Mouse (Mus musculus) kidney, adult 18-20 months (tissue): ENCODE measurements around the gene Cpb2.
A peak's percentile ranks its signal among the peaks of the same experiment; 100 is the strongest.

Experiments used
- DNase-seq: peaks from one replicate; pipeline ENCODE4 v3.0.0; 2021

Cpb2 gene

DNA sequence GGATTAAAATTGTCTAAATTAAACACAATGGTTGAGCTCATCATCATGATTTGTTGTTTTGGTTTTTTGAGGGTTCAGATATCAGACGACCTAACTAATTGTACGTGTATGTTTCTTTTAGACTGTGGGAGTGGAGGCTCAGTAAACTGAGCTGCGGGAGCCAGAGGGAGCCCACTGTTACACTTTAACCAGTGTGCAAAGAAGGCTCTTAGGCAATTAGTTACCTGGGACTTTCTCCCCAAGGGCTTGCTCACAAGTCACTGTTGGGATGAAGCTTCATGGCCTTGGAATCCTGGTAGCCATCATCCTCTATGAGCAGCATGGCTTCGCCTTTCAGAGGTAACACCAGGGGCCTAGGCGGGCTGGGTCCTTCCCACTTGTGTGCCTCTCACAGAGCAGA, at the start of gene Cpb2:
TSS of gene Cpb2 (plus strand) at position 201 of the 400 bp plus-strand sequence.
- peak; percentile 25 for DNase-seq

DNA sequence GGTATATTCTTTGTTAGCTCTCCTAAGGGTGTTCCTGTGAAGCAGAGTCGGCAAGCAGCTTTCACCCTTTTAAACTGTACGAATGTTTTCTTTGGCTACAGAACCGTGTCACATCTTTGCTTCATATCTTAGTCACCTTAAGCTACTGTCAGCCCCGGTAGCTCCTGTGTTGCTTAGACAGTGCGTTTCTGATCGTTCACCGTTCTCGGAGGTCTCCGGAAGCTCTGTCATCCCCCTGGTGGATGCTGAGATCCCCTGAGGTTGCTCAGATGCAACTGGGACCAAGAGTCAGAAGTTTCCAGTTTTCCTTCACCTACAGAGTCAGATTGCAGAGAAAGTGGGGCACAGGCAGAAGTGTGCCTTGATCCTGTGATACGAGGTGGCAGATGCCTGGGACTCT, 49.7 kb upstream of the Cpb2 start:
- DNase-seq = no peak

DNA sequence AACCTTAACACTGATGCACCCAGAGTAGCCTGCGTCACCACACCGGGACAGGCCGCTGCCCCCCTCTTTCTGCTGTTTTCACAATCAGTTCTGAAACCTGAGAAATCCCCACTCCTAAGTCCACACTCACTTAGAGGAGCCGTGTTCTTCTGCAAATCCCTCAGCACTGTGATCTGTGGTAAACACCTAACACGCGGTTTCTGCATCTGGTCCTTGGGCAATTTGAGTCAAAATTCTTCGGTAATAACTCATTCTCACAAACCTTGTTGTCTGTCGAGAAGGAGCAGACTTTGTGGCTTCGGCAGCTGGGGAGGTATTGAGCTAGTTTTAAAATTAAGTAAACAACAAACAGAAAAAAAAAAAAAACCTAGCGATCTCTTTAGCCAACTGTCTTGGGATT, 49.2 kb upstream of the Cpb2 start:
- no peak for DNase-seq

DNA sequence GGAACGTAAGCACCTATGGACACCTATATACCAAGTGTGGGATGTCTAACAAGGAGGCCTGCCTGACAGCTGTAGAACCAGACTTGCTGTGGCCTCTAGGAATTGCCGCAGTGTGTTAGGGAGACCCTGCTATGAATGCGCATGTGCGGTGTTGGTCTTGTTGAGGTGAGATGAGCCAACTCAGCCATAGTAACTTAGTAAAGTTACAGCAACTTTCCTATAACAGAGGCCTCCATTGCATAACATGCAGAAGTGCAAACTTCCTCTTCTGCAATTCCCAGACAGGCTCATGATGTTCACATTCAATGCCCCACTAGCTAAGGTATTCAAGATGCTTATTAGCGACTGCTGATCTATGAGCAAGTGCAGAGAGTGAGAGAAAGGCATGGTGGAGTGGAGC, 46.6 kb upstream of the Cpb2 start:
- DNase-seq = no peak

DNA sequence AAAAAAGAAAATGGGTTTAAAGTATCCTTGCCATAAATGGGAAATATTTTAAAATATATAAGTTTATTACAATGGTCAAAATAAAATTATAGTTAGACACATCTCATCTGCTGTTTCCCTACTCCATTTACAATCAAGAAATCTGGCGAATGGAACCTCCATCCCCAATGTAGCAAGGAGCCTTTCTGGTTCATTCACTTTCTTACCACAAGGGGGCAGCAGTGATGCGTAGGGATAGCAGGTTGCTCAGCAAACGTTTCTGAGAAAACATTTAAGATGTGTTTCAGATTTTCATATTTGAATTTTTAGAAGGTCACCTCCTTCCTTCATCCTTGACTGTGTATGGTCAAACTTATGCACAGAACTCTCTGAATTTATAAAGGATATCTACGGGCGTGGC, 45.1 kb upstream of the Cpb2 start:
- peak; percentile 35 for DNase-seq

DNA sequence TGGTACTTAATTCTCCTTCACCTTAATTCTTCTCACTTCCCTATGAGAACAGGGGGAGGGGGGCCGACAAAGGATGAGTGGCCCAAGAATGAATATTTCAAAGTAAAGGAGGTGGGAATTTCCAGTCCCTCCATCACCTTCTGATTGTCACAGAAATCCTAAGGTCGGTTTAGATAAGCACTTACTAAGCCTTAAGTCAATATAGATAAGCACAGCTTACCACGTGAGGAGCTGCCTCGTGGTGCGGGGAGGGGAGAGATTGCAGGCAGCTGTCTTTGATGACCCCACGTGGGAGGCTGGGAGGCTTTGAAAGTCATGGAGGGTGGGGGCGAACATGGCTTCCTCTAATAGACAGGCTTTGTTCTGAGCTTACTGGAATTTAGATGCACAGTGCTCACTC, 44.4 kb upstream of the Cpb2 start:
- DNase-seq = no peak

DNA sequence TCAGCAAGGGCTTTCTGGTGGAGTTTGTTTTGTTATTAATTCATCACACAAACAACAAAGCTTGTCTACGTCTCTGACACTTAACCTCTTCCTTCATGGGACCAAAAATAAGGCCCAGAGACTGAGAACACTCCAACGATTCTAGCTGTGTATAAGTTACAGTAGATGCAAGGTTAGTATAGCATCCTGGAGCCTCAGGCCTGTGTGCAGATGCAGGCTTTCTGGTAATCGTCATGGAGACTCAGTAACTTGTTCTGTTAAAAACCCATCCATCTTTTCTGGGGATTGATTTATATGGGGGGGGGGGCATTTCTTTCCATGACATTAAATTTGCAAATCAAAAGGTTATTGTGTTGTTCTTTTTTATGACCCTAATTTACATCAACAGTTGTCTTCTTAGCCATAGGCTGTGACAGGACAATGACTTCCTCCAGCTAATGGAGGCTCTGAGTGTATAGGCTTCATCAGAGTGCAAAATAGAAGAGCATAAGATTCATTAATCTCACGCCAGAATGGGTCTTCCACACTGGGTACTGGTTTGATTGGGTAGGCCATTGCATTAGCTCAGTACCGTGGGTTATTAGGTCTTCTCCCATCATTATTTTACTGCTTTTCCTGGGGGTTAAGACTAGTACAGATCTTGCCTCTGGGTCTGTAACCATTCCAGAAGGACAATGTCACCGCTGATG, 36.6 kb upstream of the Cpb2 start:
- no peak for DNase-seq

DNA sequence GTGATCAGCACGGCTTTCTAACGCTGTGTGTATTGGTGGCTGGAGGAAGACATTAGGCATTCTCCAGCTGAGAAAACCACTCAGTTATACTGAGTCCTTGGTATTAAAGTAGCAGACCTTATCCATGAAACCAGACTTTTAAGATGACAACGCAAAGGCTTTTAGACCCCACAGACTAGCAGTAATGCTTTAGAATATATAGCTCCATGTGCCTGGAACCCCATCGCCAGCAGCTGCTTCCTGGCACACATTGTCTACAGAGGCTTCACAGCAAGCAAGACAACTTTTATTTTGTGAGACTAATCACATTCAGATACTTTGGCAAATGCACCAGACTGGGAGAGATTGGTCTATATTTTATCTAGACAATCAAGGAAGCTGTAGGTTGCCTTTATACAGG, 35.8 kb upstream of the Cpb2 start:
- DNase-seq = no peak

DNA sequence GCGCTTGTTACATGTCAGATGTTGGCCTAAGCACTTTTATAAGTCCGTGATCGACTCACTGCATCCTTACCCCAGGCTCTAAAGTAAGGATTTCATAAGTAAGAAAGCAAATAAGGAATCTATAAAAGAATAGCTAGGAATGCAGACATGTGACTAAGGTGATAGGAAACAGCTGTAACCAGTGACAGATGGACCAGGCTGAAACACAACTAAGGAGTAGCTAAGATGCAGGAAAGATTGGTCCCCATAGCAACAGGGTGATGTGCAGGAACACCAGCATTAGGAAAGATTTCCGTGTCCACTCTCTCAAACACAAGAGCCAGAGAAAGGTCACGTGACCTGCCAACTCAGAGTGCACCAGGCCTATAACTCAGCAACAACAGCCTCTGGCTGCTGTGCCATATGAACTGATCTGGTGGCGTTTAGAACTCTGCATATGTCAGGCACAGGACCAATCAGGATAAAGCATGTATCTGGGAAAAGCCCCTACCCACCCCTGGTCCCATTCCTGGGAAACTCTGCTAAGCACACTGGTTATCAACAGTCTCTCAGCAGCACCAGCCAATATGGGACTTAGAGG, 33.4 kb upstream of the Cpb2 start:
- DNase-seq = no peak

DNA sequence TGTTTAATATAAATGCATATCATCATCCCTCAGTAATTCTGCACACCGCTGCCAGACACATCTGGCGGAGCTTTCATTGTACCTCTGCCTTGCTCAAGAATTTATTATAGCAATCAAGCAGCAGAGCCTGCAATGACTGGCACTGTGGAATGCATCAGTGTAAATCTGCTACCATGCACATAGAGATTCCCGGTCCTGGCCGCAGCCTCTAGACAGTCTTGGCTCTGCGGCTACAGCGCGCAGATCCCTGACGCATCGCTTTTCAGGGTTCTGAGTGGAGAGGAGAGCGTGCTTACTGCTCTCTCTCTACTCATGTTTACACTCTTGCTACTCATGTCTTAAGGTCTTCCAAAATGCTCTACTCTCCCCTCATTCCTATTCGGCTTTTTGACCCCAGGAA, 28.3 kb upstream of the Cpb2 start:
- DNase-seq = no peak

DNA sequence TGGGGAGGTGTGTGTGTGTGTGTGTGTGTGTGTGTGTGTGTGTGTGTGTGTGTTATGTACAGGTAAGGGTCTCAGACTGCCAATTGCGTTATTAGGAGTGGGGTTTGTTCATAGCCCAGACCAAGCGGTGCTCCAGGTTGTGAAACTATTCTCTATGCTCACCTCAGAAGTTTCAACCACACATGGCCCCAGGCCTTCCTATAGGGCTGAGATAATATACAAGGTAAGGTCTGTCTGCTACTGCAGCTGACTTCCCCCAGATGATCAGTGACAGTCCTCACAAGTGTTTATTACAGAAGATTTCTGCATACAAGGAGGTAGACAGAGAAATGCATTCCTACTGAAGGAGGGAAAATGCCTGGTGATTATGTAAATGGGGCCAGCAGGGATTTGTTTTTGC, 23.2 kb upstream of the Cpb2 start:
- no peak for DNase-seq

DNA sequence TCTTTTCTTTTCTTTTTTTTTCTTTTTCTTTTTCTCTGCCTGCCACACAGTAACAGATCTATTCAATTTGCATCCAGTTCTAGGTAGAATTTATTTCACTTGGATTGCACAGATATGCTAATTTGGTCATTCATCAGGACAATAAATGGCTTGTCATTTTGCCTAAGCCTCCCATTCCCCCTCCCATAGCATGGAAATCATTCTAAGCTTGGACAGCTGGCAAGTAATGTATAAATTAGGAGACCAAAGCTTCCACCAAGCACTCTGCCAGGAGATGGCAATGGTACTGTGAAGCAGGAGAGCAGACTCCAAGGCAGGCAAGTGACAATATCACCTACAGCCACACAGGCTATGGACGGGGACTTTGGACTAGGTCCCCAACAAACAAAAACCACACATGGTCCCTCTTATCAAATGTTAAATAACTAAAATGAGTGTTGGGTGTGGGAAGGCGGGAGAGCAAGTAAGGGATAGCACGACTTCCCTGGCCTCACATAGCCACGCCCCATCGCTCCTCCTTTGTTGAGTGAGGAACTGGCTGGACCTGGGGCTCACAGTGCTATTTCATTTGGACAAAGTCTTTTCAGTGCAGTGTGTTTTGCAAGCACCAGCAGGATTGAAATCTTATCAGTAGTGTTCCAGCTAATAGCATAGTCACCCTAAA, 22.7 kb upstream of the Cpb2 start:
- DNase-seq = no peak

DNA sequence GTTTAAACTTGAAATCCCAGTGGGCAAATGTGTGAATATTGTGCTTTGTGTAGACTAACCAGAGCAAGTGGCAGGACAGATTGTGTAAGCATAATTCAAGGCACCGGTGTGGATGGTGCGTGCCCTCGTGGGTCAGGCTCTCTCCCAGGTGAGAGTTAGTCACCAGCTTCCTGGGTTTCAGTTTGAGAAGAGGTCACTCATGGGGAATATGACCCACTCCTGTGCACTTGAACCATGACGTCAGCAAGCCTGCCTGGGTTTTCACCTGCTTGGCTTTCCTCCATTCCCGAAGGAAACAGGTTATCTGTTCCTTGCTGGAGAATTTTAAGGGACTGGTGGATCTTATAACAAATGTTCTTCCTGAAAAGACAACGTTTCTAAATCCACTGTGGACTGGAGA, 19.7 kb upstream of the Cpb2 start:
- no peak for DNase-seq

DNA sequence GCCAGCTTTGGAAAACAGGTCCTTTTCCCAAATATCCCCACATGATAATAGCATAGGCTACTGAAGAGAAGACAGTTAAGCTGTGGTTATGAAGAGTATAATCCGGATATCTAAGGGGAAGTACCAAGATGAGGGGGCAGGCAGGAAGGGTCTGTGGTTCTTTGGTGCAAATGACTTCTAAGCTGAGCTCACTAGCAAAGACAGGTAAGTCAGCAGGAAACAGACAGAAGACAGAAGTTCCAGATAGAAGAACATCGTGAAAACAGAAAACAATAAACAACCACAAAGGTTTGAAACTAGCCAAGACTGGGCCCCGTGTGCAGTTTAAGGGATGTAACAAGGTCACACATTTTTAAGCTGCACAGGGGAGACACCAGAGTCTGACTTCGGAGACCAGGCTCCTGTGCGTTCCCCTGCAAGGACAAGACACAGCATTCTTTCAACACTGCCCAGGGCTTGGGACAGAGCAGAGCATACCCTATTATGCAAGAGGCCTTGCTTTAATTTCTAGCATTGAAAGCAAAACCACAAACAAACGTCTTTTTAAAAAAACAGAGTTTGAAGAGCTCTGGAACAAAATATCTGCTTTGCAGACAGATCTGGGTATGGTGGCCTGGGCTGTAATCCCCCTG, 14.5 kb upstream of the Cpb2 start:
- no peak for DNase-seq

DNA sequence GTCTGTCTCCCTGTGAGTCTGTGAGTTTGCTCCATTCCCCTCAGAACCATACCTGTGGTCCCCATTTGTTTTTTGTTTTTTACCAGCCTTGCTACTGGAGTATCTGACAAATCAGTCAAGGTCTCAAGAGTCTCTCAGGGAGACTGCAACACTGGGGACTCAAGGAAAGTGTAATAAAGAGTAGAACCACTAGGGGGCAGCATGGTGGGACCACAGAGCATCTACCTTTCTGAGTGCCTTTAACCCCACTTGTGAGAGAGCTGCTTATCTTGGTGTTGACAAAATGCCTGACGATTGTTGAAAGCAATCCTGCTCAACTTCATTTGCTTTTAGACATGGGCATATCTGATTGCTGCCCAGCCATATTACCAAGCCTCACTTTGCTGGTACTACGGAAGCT, 12.3 kb upstream of the Cpb2 start:
- DNase-seq = peak; percentile 14

DNA sequence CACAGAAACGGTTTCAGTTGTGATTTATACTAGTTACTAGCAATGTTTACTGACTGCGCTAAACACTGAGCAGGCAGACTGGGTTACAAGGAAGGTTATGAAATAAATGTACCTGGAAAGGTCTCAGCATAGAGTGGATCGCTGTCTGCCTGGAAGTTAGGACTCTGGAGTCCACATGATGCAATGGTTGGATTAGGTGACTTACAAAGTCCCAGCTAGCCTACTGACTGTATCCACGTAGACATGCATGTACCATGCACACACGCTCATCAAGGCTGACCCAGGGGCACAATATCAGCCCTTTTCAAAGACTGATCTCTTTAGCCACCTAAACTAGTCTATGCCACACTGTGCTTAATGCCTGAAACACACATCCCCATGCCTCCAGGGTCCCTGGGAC, 9.0 kb upstream of the Cpb2 start:
- DNase-seq = no peak

DNA sequence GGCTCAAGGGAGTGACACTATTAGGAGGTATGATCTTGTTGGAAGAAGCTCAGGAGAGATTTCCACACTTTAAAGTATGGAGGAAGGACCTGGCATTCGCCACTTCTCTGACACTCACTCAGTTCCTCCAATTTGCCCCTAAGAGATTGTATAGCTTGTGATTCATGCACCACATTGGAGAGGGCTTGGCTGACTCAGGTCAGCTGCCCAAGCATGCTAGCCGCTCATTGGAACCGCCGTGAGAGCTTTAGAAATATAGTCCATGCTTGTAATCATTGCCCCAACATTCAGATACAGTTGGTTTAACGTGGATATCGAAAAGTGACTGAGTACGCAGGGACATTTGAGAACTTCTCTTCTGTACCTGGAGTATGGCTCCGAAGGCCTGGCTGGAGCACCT, 6.5 kb upstream of the Cpb2 start:
- no peak for DNase-seq

DNA sequence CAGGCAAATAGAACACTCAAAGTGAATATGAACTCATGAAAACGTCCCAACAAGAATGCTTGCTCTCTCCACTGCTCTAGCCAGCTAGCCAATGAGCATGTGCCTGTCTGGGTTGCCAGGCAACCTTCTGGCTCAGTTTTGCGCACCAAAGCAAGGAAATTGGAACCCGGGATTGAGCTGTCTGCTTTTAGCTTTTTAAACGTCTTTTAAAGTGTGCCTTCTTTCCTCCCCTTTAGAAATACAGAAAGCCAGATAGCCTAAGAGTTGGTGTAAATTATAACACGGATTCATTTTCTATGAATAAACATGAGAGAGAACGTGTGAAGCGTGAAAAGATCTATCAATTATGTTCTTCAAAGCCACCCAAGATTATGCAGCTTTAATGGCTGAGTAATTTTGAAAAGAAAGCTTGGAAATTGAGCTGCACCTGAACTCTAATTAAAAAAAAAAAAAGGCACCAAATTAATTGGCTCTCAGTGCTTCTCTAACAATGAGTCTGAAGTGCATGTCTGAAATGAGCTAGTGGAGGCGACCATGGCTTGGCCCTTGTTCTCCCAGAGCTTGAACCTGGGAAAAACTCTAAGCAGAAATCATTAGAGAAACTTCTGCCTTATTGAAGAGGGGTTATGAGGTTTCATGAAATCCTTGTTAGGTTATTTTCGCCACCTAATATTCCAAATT, 6.0 kb upstream of the Cpb2 start:
- DNase-seq = peak; percentile 6

DNA sequence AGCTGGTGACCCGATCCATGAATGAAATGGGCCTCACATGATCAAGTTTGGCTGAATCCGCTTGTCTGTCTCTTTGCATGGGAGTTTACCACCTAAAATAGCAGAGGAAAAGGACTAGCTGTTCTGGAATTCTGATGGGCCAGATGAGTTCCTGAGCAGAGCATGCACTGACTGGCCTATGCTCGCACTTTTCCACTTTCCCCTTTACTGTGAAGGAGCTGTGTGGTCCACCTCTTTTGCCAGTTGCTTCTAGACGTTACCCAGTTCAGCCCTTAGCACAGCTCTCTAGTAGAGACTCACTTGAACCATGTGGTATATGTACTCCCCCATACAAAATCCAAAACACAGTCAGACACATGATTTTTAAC, 5.5 kb upstream of the Cpb2 start:
- DNase-seq = no peak

DNA sequence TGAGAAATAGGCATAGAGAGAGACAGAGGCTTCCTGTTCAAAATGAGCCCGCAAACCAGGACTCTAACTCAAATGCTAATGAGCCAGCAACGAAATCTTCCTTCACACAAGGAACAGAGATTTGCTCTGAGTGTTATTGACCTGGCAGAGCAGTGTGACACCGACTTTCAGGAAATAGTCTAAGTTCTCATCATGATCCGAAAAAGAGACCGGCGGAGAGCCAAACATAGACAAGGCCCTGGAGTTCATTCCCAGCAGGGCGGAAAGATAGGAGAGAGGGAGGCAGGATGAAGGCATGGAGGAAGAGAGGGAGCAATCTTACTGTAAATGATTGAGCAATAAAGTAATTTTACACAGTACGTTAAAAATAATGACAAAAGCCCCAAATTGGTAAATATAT, 5.0 kb upstream of the Cpb2 start:
- DNase-seq = no peak

DNA sequence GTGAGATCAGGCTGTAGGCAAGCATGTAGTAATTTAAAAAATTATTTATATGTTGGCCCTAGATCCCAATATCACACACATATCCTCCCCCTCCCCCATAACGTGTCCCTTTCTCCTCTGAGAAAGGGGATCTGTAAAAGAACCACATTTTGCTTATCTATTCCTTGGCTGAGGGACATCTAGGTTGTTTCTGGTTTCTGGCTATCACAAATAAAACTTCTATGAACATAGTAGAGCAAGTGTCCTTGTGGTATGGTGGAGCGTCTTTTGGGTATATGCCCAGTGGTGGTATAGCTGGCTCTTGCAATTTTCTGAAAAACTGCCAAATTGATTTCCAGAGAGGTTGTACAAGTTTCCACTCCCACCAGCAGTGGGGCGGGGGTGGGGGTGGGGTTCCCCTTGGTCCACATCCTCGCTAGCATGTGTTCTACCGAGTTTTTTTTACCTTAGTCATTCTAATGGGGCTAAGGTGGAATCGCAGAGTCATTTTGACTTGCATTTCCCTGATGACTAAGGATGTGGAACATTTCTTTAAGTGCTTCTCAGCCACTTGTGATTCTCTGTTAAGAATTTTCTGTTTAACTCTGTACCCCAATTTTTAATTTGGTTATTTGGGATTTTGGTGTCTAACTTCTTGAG, 3.9 kb upstream of the Cpb2 start:
- no peak for DNase-seq

DNA sequence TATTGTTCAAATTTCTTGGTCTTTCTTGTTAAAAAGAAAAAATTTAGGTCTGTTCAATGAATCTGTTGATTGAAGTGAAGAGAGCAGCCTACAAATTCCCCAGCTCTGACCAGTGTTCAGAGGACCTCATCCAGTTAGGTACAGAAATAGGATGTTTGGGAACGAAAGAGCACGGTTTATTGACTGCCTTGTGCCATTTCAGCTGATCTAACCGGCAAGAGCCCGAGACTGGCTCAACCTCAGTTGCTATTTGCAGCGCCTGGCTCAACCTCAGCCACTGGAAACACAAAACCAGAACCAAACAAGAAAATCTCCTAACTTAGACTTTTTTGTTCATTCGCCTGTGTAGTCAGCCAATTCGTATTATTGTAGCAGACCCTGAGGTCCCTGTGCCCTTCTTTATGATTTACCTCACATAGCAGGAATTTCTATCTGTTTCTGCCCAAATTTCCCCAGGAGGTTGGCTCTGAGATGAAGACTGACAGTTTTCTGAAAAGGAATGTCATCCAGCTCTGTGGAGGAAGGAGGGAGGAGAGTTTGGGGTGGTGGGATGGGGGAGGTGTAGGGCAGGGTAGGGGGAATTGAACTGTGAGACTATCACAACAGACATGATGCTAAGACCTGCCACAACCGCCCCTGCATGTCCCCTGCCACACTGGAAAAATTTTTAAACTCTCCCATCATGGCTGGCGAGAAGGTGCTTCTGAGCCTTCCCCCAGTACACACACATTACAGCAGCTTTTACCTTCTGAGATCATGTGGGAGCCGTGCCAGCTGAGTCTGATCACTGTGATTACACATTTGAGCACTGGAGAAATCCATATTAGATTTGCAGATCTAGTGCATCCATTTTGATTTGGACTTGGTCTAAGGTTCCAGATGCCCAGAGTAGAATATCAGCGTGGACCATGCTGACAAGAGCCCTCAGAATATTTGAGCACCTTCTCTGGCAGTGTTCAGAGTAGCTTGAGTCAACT, 4.2 kb downstream of the Cpb2 start:
- DNase-seq = no peak
